Mouse (Mus musculus): ENCODE data around the gene Cdc37. TPM values are rescaled to one million over a fixed set of nuclear protein-coding genes. Genes with fewer than 3 reads are reported as not detected.

Gene Cdc37
- total and polyA plus RNA-seq, 2 experiments from 2014 or later: 32.9 to 183 TPM

- DNase-seq (ENCODE audit: low spot score): no peak
- no peaks in the 10 kb centered on the region for H3K9me3 ChIP-seq (replicated peaks; ENCODE audit: control insufficient read depth, low read length)
- ATAC-seq (ENCODE audit: insufficient read depth, low read depth): no peak
- H3K4me1 ChIP-seq (ENCODE audit: control insufficient read depth, insufficient read depth): no peaks in the 10 kb centered on the region
- 77% methylated on average over 7 of the region's 7 CpGs for WGBS
- H3K4me2 ChIP-seq (ENCODE audit: low read depth, low read length): no peak overlapping the region
- H3K4me3 ChIP-seq (ENCODE audit: low read depth, low read length): no peak overlapping the region
- no peak overlapping the region for H3K27ac ChIP-seq (ENCODE audit: low read depth)
- TF ChIP-seq CTCF (IDR thresholded peaks at IDR 0.05; ENCODE audit: low read depth) (no peak), EP300 (IDR thresholded peaks at IDR 0.05; ENCODE audit: low read depth) (no peak)
- no peaks in the 10 kb centered on the region for H3K27me3 ChIP-seq (ENCODE audit: control insufficient read depth, insufficient read depth, low read length)
- 0 out of 2 replicates have a peak, but pooled peaks cover 7% of the 10 kb centered on the region for H3K36me3 ChIP-seq (replicated peaks; ENCODE audit: control insufficient read depth, insufficient read depth, low read length)
- H3K9ac ChIP-seq (replicated peaks; ENCODE audit: low read depth, low read length): no peak overlapping the region
Measured at GRCm38 (mm10) chr9:21114190-21114589, 35.6 kb downstream of the Cdc37 start.

- TF ChIP-seq EP300 (IDR thresholded peaks at IDR 0.05; ENCODE audit: low read depth) (no peak), CTCF (IDR thresholded peaks at IDR 0.05; ENCODE audit: low read depth) (no peak)
- ATAC-seq (ENCODE audit: insufficient read depth, low read depth): no peak
- Histone ChIP-seq H3K4me1 (ENCODE audit: control insufficient read depth, insufficient read depth) (no peaks in the 10 kb centered on the region), H3K9me3 (replicated peaks; ENCODE audit: control insufficient read depth, low read length) (no peaks in the 10 kb centered on the region), H3K4me3 (ENCODE audit: low read depth, low read length) (no peak overlapping the region), H3K9ac (replicated peaks; ENCODE audit: low read depth, low read length) (no peak overlapping the region), H3K27me3 (ENCODE audit: control insufficient read depth, insufficient read depth, low read length) (no peaks in the 10 kb centered on the region), H3K36me3 (replicated peaks; ENCODE audit: control insufficient read depth, insufficient read depth, low read length) (0 out of 2 replicates have a peak, but pooled peaks cover 7% of the 10 kb centered on the region), H3K27ac (ENCODE audit: low read depth) (no peak overlapping the region), H3K4me2 (ENCODE audit: low read depth, low read length) (no peak overlapping the region)
- 87% methylated on average over 6 of the region's 6 CpGs for WGBS
- DNase-seq (ENCODE audit: low spot score): no peak
Measured at GRCm38 (mm10) chr9:21113751-21114150, 36.0 kb downstream of the Cdc37 start.

- TF ChIP-seq EP300 (IDR thresholded peaks at IDR 0.05; ENCODE audit: low read depth) (no peak), CTCF (IDR thresholded peaks at IDR 0.05; ENCODE audit: low read depth) (no peak)
- ATAC-seq (ENCODE audit: insufficient read depth, low read depth): no peak
- no peak overlapping the region for H3K4me3 ChIP-seq (ENCODE audit: low read depth, low read length)
- H3K27me3 ChIP-seq (ENCODE audit: control insufficient read depth, insufficient read depth, low read length): no peaks in the 10 kb centered on the region
- peaks cover 4% of the 10 kb centered on the region; the same call in 1 of the 2 replicates for H3K36me3 ChIP-seq (replicated peaks; ENCODE audit: control insufficient read depth, insufficient read depth, low read length)
- H3K9me3 ChIP-seq (replicated peaks; ENCODE audit: control insufficient read depth, low read length): no peaks in the 10 kb centered on the region
- H3K9ac ChIP-seq (replicated peaks; ENCODE audit: low read depth, low read length): no peak overlapping the region
- no peaks in the 10 kb centered on the region for H3K4me1 ChIP-seq (ENCODE audit: control insufficient read depth, insufficient read depth)
- WGBS: 53% methylated on average over 23 of the region's 23 CpGs
- no peak overlapping the region for H3K4me2 ChIP-seq (ENCODE audit: low read depth, low read length)
- no peak overlapping the region for H3K27ac ChIP-seq (ENCODE audit: low read depth)
- no peak for DNase-seq (ENCODE audit: low spot score)
Measured at GRCm38 (mm10) chr9:21107607-21108237, 42.1 kb downstream of the Cdc37 start.

DNA sequence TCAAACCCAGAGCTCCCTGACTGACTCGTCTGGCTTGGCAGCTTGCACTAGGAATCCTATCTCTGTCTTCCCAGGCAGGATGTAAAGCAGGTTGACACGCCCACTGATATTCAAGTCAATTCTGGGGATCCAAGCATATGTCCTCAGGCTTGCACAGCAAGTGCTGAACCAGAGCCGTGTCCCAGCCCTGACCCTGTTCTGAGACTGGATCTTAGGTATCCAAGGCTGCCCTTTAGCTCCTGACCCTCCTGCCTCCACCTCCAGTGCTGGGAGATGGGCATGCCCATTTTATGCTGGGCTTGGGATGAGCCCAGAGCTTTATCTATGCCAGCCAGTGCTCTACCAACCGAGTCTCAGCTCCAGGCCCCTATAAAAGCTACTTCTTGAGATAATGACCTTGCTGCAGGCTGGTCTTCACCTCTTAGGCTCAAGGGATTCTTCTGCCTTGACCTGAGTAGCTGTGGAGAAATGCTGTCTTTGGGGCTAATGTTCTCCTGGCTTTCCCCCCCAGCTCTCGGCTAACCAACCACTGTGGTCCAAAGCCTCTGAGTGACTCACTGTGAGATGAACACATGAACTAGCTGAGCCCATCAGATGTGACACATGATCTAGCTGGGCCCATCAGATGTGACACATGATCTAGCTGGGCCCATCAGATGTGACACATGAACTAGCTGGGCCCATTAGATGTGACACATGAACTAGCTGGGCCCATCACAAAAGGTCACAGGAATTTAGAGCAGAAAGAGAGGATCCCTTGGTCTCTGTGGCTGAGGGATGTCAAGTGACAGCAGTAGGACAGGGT lies 43.8 kb downstream of the Cdc37 start:
- Histone ChIP-seq H3K4me1 (ENCODE audit: control insufficient read depth, insufficient read depth) (no peaks in the 10 kb centered on the region), H3K4me3 (ENCODE audit: low read depth, low read length) (no peak overlapping the region), H3K9me3 (replicated peaks; ENCODE audit: control insufficient read depth, low read length) (no peaks in the 10 kb centered on the region), H3K9ac (replicated peaks; ENCODE audit: low read depth, low read length) (no peak overlapping the region), H3K4me2 (ENCODE audit: low read depth, low read length) (no peak overlapping the region), H3K27me3 (ENCODE audit: control insufficient read depth, insufficient read depth, low read length) (no peaks in the 10 kb centered on the region), H3K36me3 (replicated peaks; ENCODE audit: control insufficient read depth, insufficient read depth, low read length) (peaks cover 4% of the 10 kb centered on the region; the same call in 1 of the 2 replicates), H3K27ac (ENCODE audit: low read depth) (no peak overlapping the region)
- WGBS: 60% methylated on average over 5 of the region's 5 CpGs
- no peak for DNase-seq (ENCODE audit: low spot score)
- ATAC-seq (ENCODE audit: insufficient read depth, low read depth): no peak
- TF ChIP-seq EP300 (IDR thresholded peaks at IDR 0.05; ENCODE audit: low read depth): no peak
- TF ChIP-seq CTCF (IDR thresholded peaks at IDR 0.05; ENCODE audit: low read depth): no peak

- no peaks in the 10 kb centered on the region for H3K27me3 ChIP-seq (ENCODE audit: control insufficient read depth, insufficient read depth, low read length)
- TF ChIP-seq CTCF (IDR thresholded peaks at IDR 0.05; ENCODE audit: low read depth) (no peak), EP300 (IDR thresholded peaks at IDR 0.05; ENCODE audit: low read depth) (no peak)
- no peaks in the 10 kb centered on the region for H3K9me3 ChIP-seq (replicated peaks; ENCODE audit: control insufficient read depth, low read length)
- whole genome bisulfite sequencing: 79% methylated on average over 6 of the region's 6 CpGs
- no peak overlapping the region for H3K4me2 ChIP-seq (ENCODE audit: low read depth, low read length)
- no peaks in the 10 kb centered on the region; the same call in 1 of the 2 replicates for H3K36me3 ChIP-seq (replicated peaks; ENCODE audit: control insufficient read depth, insufficient read depth, low read length)
- H3K4me3 ChIP-seq (ENCODE audit: low read depth, low read length): no peak overlapping the region
- no peak overlapping the region for H3K27ac ChIP-seq (ENCODE audit: low read depth)
- H3K4me1 ChIP-seq (ENCODE audit: control insufficient read depth, insufficient read depth): no peaks in the 10 kb centered on the region
- ATAC-seq (ENCODE audit: insufficient read depth, low read depth) (no peak), DNase-seq (ENCODE audit: low spot score) (no peak)
- no peak overlapping the region for H3K9ac ChIP-seq (replicated peaks; ENCODE audit: low read depth, low read length)
Measured at GRCm38 (mm10) chr9:21104814-21105213, 45.0 kb downstream of the Cdc37 start.
